Mouse (Mus musculus) frontal cortex, postnatal 25 days (tissue): ENCODE results near the gene Rpl26.
A peak's percentile ranks its signal among the peaks of the same experiment; 100 is the strongest.

Experiments
- DNase-seq, 2 experiments: peaks; one replicate each; pipeline ENCODE4 v3.0.0; 2022; ENCODE audit warnings: low spot score in 2 of 2

The Rpl26 gene

DNA sequence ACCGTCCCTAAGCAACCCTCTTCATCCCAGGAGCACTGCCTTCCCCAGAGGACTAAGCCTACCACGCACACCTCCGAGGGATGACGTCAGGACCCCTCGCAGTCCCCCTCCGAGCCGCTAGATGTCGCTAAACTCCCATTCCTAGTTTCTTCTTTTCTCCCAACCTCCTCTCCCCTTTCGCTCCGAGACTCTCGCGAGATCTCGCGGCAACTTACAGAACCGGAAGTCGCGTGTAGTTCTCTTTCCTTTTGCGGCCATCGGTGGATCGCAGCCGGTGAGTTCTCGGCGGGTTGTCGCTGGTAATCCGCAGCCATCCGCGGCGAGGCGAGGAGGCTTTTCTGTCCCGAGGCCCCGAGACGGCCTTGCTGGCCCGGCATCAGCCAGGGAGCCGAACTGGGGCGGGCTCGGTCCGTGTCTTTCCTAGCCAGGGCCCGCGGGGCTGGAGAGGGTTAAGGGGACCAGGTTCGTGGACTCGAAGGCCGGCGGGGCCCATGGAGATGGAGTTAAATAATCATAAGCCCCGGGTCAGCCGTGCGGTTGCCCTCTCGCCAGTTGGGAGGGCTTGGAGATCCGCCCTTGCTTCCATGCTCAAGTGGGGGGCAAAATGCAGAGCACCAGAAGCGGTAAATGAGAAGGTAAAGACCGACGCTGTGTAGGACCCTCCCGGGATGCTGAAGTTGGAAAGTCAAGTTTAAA lies at the start of gene Rpl26:
Gene Rpl26 (plus strand): TSS at position 233 of the 696 bp plus-strand sequence.
- peak; percentile 99 to 100 for DNase-seq

GRCm38 (mm10) chr11:68851644-68852485 lies 49.5 kb upstream of the Rpl26 start:
- no peak for DNase-seq

DNA sequence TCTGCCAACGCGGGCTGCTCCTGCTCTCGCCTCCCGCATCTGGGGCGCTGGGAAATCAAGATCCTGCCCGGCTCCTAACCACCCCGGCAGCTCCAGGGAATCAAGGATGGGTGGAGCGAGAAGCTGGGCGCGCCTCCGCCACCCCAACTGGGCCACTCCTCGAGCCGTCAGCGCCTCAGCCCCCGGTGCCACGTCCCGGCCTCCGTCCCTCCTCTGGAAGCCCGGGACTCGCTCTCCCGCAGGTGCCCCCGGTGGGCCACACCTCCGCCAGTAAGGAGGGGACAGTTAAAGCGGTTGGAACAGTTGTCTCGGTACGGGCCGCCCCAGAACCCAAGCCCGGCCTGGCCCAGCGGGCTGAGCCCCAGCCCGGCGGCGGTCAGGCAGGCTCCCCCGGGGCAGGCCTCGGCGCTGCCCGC lies 48.9 kb upstream of the Rpl26 start:
- no peak for DNase-seq

GRCm38 (mm10) chr11:68852932-68853409 lies 48.4 kb upstream of the Rpl26 start:
- peak; percentile 98 to 99 for DNase-seq

DNA sequence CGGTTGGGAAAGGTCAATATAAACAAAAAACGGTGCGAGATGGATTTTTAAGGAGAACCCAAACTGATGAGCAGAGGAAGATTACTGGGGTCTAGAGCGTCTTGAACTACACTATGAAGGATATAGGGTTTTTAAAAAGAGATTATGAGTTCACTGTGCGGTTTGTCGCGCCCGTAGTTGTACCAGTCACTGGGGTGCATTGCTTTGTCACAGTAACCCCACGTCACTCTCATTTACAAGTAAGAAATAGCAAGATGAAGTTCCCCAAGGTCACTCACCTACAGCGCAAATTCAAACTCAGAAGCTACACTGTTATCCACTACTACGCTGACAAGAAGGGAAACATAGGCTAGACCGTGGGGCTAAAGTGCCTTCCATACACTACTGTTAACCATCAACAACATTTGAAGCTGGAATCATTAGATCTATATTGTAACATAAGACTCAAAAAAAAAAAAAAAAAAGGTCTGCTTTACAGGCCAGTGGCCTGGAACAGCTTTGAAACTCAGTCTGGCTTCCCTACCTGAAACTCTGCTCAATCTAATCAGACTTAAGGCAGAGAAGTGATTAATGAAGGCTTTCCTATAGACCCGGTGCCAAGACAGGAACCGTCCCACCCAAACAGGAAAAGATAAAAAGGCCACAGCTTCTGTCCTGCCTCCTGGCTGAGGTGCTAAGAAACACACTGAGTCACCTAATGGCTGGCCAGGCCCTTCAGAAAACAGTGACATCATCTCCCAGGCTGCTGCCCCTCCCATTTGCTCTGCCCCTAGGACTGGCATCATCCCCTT lies 47.6 kb upstream of the Rpl26 start:
- DNase-seq, result no peak

- no peak for DNase-seq
Observed at GRCm38 (mm10) chr11:68854621-68855020, 46.8 kb upstream of the Rpl26 start.

DNA sequence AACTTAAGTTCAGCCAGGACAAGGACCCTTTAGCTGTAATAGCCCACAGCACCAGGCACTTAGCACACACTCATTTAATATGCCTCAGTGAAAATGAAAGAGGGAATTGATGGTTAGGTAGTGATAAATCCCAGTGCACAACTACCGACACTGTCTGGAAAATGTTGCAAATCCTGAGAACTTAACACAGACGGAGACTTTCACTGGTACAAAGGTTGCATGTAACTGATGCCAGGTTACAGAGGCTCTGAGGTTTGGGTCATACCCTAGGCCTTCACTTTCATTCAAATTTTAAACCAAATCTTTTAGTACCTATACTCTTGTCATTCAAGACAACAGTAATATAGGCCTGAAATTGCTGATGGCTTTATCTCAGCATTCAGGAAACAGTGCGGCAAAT lies 44.1 kb upstream of the Rpl26 start:
- no peak for DNase-seq

- no peak for DNase-seq
Observed at GRCm38 (mm10) chr11:68859943-68860593, 41.3 kb upstream of the Rpl26 start.

GRCm38 (mm10) chr11:68862260-68862659 lies 39.1 kb upstream of the Rpl26 start:
- no peak for DNase-seq

GRCm38 (mm10) chr11:68863631-68864091 lies 37.7 kb upstream of the Rpl26 start:
- no peak for DNase-seq

GRCm38 (mm10) chr11:68864544-68865189 lies 36.7 kb upstream of the Rpl26 start:
- DNase-seq, result no peak

DNA sequence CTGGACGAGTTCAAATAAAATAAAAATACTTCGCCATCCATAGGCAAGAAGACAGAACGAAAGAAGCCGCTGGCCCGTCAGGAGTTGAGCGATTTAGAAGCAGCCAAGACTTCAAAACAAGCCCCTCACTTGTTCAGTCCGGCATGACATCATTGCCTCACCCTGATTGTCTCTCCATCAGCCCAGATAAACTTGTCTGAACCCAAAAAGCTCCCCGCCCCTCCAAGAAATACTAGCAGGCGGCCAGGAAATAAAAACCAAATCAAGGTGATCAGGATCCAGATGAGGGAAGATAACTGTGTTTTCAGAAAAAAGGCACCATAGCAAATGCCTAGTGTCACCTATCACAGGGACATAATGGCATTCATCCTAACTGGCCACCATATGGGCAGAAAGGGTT lies 30.1 kb upstream of the Rpl26 start:
- no peak for DNase-seq

GRCm38 (mm10) chr11:68871748-68872147 lies 29.6 kb upstream of the Rpl26 start, which contains the start of gene Ndel1:
Ndel1 (minus strand) TSS chr11:68871858.
- DNase-seq, result no peak

GRCm38 (mm10) chr11:68874841-68875240 lies 26.5 kb upstream of the Rpl26 start:
- DNase-seq, result no peak

DNA sequence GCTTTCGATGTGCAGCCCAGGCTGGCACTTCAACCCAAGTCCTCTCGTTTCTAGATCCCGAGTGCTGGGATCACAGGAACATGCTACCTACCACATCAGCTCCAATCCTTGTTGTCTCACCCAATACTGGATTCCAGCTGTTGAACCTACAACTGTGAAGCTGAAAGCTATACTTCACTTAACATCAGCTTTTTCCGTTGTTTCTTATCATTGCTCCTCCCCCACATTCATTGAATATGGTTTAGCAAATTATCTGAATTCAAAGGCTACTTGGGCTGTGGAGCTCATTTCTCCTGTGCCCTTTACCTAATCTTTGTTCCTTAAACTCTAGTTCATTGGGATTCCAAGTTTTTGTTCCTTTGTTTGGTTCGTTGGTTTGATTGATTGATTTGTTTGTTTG lies 22.6 kb upstream of the Rpl26 start:
- no peak for DNase-seq

DNA sequence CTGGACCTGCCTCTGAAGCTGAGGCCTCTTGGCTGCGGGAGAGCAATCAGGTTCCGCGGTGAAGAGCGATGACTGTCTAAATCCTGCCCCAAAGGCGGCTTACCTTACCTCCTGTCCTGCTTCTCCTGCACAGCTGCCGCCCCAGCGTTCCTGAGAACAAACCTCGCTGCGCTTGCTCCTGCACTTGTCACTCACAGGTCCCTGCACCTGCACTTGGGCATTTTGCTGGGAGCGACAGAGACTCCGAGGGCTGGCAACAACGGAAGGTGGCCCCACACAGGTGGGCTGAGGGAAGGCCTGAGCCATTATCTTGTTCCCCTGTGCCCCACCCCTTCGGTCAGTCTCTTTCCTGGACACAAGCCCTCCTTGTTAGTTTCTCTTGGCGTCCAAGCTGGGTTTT lies 19.3 kb upstream of the Rpl26 start:
- DNase-seq, result no peak

DNA sequence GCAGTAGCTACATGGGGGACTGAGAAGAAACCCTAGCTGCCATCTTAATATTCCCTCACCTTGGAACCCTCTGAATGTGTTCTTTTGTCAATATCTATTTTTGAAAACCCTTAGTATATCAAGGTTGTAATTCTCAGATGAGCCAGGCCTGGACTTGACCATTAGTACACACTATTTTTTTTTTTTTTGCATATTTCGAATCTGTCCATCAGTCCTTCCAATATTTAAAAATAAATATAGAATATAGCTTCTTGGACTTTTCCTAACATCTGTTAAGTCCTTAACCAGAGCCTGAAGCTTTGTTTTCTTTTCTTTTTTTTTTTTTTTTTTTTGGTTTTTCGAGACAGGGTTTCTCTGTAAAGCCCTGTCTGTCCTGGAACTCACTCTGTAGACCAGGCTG lies 17.5 kb upstream of the Rpl26 start:
- DNase-seq, result no peak

DNA sequence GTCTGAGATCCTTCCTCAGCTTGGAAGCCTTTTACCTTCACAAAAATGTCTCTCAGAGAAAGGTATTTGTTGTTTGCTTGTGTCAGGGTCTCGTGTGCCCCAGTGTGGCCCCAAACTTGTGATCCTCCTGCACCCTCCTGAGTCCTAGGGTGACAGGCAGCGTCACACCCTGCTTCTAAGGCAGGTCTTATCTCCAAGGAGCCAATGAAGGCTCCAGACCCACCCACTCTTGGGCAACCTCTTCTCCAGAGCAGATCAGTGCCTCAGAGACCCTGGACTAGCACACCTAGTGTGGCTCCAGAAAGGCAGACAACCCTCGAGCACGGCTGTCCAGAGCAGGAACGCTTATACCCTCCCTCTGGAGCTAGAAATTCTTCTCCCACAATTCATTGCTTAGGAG lies 17.0 kb upstream of the Rpl26 start:
- no peak for DNase-seq

DNA sequence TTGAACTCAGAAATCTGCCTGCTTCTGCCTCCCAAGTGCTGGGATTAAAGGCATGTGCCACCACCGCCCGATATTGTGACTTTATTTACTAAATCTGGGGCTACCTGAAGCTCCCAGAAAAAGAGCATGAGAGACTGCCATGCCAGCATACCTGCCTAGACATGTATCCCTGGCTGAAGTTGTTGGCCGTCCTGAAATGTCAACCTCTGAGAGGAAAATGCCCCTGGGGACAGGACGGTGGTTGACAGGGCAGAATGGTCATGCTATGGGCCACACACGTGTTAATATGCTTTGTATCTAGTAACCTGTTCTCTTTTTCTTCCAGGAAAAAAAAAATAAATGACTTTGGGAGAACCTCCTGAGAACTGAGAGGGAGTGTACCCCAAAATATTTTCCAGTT lies 15.3 kb upstream of the Rpl26 start:
- no peak for DNase-seq

DNA sequence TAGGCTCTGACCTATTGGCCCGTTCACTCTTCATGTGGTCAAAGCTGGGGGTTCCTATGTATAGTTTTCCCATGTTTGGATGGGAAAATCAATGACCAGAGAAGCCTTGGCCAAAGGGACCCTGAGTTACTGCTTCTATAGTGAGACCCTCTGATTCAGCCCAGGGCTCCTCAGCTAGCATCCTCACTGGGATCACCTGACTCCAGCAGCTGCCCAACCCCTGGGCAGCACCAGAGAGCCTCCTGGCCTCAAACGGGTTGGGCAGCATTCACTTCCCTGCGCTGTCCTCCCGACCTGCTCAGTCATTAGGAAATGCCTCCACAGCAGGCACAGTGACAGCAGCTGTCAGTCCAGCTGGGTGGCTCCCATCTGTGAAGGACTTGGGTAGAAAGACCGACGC lies 13.1 kb upstream of the Rpl26 start, which contains the start of gene Rnf222:
Gene Rnf222 (plus strand): TSS at position 301 of the 400 bp plus-strand sequence.
- no peak for DNase-seq

DNA sequence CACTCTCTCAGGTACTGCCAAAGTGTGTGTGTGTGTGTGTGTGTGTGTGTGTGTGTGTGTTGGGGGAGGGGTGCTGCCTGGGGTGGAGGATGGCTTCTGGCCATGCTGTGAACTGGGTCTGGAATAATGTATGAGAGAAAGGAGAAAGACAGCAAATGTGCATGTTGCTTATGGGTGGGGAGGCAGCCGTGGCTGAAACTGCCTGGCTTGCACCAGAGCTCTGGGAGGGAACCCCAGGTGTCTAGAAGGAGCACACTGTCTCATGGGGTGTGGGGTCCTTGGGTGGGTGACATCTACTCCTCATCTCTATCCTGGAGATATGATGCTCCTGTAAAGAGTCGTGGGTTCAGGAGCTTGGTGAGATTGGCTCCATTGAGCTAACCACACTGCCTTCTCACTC lies 12.7 kb upstream of the Rpl26 start:
- no peak for DNase-seq
